Mouse (Mus musculus) forebrain, embryonic 13.5 days (tissue): ENCODE measurements around the gene Arhgap15. TPM values are rescaled to one million over a fixed set of nuclear protein-coding genes. Genes with fewer than 3 reads are reported as not detected.
A peak's percentile ranks its signal among the peaks of the same experiment; 100 is the strongest.

Experiments
- ATAC-seq: fragments of 200-750 bp; cut with Nextera tagmentation; 2 replicates; pipeline ENCODE4 v1.8.0; 2017
- H3K27ac ChIP-seq: fragments of 300-500 bp; sonication (generic); 2 replicates; pipeline ENCODE4 v1.5.1; 2015; ENCODE audit warnings: inconsistent platforms, mild to moderate bottlenecking, moderate library complexity
- H3K27me3 ChIP-seq: fragments of 300-500 bp; sonication (generic); 2 replicates; pipeline ENCODE4 v1.6.1; 2015; ENCODE audit warnings: mild to moderate bottlenecking, inconsistent platforms
- H3K36me3 ChIP-seq: fragments of 300-500 bp; sonication (generic); 2 replicates; pipeline ENCODE4 v1.6.1; 2015; ENCODE audit warnings: mild to moderate bottlenecking, inconsistent platforms; ENCODE audit not compliant: poor library complexity, severe bottlenecking
- H3K4me1 ChIP-seq: fragments of 300-500 bp; sonication (generic); 2 replicates; pipeline ENCODE4 v1.6.1; 2015; ENCODE audit warnings: inconsistent platforms
- H3K4me2 ChIP-seq: fragments of 300-500 bp; sonication (generic); 2 replicates; pipeline ENCODE4 v1.6.1; 2015; ENCODE audit warnings: inconsistent platforms, mild to moderate bottlenecking, moderate library complexity
- H3K4me3 ChIP-seq: fragments of 300-500 bp; sonication (generic); 2 replicates; pipeline ENCODE4 v1.5.1; 2015; ENCODE audit warnings: mild to moderate bottlenecking, inconsistent platforms
- H3K9ac ChIP-seq: fragments of 300-500 bp; sonication (generic); 2 replicates; pipeline ENCODE4 v1.6.1; 2015; ENCODE audit warnings: mild to moderate bottlenecking, inconsistent platforms
- H3K9me3 ChIP-seq: fragments of 300-500 bp; sonication (generic); replicated peaks from 2 replicates; pipeline ENCODE4 v1.6.1; 2016; ENCODE audit warnings: inconsistent platforms
- WGBS: fragments of 180-500 bp; shearing (Covaris S2); methylation state at CpG from one replicate; pipeline ENCODE4 v1.1.7; 2015; 5-methylcytosine and 5-hydroxymethylcytosine counted together
- polyA plus RNA-seq: library from polyadenylated mRNA; unstranded; fragments of >200 nt; fragmentation: Nextera tagmentation; extraction: Ambion mirVana; gene quantifications from 2 replicates; pipeline ENCODE4 v1.2.1, GENCODE M21; 2015

Arhgap15 gene
- polyA plus RNA-seq, 1 experiment from 2014 or later, result 0.68 TPM

- Histone ChIP-seq H3K4me3 (no peak overlapping the region), H3K4me1 (peaks cover 18% of the 10 kb centered on the region), H3K27me3 (no peaks in the 10 kb centered on the region), H3K36me3 (no peaks in the 10 kb centered on the region), H3K9me3 (no peaks in the 10 kb centered on the region), H3K27ac (peak overlapping the region; percentile 49), H3K9ac (no peak overlapping the region), H3K4me2 (0 out of 2 replicates have a peak overlapping the region, but pooled peaks have one; percentile 0)
- WGBS, result 51% methylated on average over 10 of the region's 10 CpGs
- ATAC-seq, result peak; percentile 72
These were observed 592.5 kb downstream of the Arhgap15 start for GRCm38 (mm10) chr2:44341091-44341571.

GRCm38 (mm10) chr2:44344861-44345260 is 596.2 kb downstream of the Arhgap15 start:
- Histone ChIP-seq H3K36me3 (no peaks in the 10 kb centered on the region), H3K4me1 (peaks cover 10% of the 10 kb centered on the region), H3K27me3 (no peaks in the 10 kb centered on the region), H3K4me2 (no peak overlapping the region), H3K9ac (no peak overlapping the region), H3K4me3 (no peak overlapping the region), H3K9me3 (no peaks in the 10 kb centered on the region), H3K27ac (no peak overlapping the region)
- ATAC-seq, result no peak
- WGBS, result 96% methylated on average over 8 of the region's 8 CpGs

- WGBS, result 92% methylated on average over 5 of the region's 5 CpGs
These were observed 596.8 kb downstream of the Arhgap15 start for GRCm38 (mm10) chr2:44345325-44345945.

GRCm38 (mm10) chr2:44346184-44346583 is 597.6 kb downstream of the Arhgap15 start:
- Histone ChIP-seq H3K9me3 (no peaks in the 10 kb centered on the region), H3K4me1 (peaks cover 1% of the 10 kb centered on the region), H3K4me3 (no peak overlapping the region), H3K27me3 (no peaks in the 10 kb centered on the region), H3K36me3 (no peaks in the 10 kb centered on the region), H3K27ac (no peak overlapping the region), H3K9ac (no peak overlapping the region), H3K4me2 (no peak overlapping the region)
- 88% methylated on average over 4 of the region's 4 CpGs for WGBS
- no peak for ATAC-seq

More at GRCm38 (mm10) chr2:44345325-44345945, 596.8 kb downstream of the Arhgap15 start:
- H3K9me3 ChIP-seq, result no peaks in the 10 kb centered on the region
- H3K4me3 ChIP-seq, result no peak overlapping the region
- H3K27me3 ChIP-seq, result no peaks in the 10 kb centered on the region
- no peak overlapping the region for H3K9ac ChIP-seq
- ATAC-seq, result no peak
- no peaks in the 10 kb centered on the region for H3K36me3 ChIP-seq
- no peak overlapping the region for H3K4me2 ChIP-seq
- no peak overlapping the region for H3K27ac ChIP-seq
- H3K4me1 ChIP-seq, result peaks cover 9% of the 10 kb centered on the region

- no peak overlapping the region for H3K4me2 ChIP-seq
- no peak overlapping the region for H3K9ac ChIP-seq
- no peaks in the 10 kb centered on the region for H3K9me3 ChIP-seq
- H3K4me3 ChIP-seq, result no peak overlapping the region
- no peak overlapping the region for H3K27ac ChIP-seq
- no peak for ATAC-seq
- whole genome bisulfite sequencing, result 69% methylated on average over 5 of the region's 5 CpGs
- no peaks in the 10 kb centered on the region for H3K4me1 ChIP-seq
- no peaks in the 10 kb centered on the region for H3K27me3 ChIP-seq
- H3K36me3 ChIP-seq, result no peaks in the 10 kb centered on the region
These were observed 599.2 kb downstream of the Arhgap15 start for GRCm38 (mm10) chr2:44347781-44348180.

- H3K9ac ChIP-seq, result no peak overlapping the region
- no peak overlapping the region for H3K4me3 ChIP-seq
- WGBS, result 29% methylated on average over 2 of the region's 2 CpGs
- no peak overlapping the region for H3K4me2 ChIP-seq
- no peaks in the 10 kb centered on the region for H3K36me3 ChIP-seq
- no peaks in the 10 kb centered on the region for H3K4me1 ChIP-seq
- no peaks in the 10 kb centered on the region for H3K9me3 ChIP-seq
- no peak for ATAC-seq
- no peaks in the 10 kb centered on the region for H3K27me3 ChIP-seq
- H3K27ac ChIP-seq, result no peak overlapping the region
These were observed 600.5 kb downstream of the Arhgap15 start for GRCm38 (mm10) chr2:44349101-44349500.

- no peak overlapping the region for H3K4me2 ChIP-seq
- WGBS, result 79% methylated on average over 7 of the region's 7 CpGs
- H3K9me3 ChIP-seq, result no peaks in the 10 kb centered on the region
- H3K4me3 ChIP-seq, result no peak overlapping the region
- no peaks in the 10 kb centered on the region for H3K36me3 ChIP-seq
- no peak overlapping the region for H3K9ac ChIP-seq
- no peak overlapping the region for H3K27ac ChIP-seq
- H3K27me3 ChIP-seq, result no peaks in the 10 kb centered on the region
- H3K4me1 ChIP-seq, result no peaks in the 10 kb centered on the region
- no peak for ATAC-seq
These were observed 604.3 kb downstream of the Arhgap15 start for GRCm38 (mm10) chr2:44352885-44353284.

- H3K9me3 ChIP-seq, result no peaks in the 10 kb centered on the region
- H3K4me2 ChIP-seq, result no peak overlapping the region
- no peak overlapping the region for H3K27ac ChIP-seq
- H3K4me3 ChIP-seq, result no peak overlapping the region
- no peaks in the 10 kb centered on the region for H3K4me1 ChIP-seq
- WGBS, result 91% methylated on average over 4 of the region's 4 CpGs
- ATAC-seq, result no peak
- H3K9ac ChIP-seq, result no peak overlapping the region
- no peaks in the 10 kb centered on the region for H3K36me3 ChIP-seq
- H3K27me3 ChIP-seq, result no peaks in the 10 kb centered on the region
These were observed 605.0 kb downstream of the Arhgap15 start for GRCm38 (mm10) chr2:44353594-44353993.

GRCm38 (mm10) chr2:44354786-44355185 is 606.2 kb downstream of the Arhgap15 start:
- H3K27me3 ChIP-seq, result no peaks in the 10 kb centered on the region
- H3K36me3 ChIP-seq, result no peaks in the 10 kb centered on the region
- H3K27ac ChIP-seq, result no peak overlapping the region
- no peak for ATAC-seq
- WGBS, result 90% methylated on average over 4 of the region's 4 CpGs
- no peaks in the 10 kb centered on the region for H3K9me3 ChIP-seq
- H3K4me2 ChIP-seq, result no peak overlapping the region
- H3K9ac ChIP-seq, result no peak overlapping the region
- H3K4me1 ChIP-seq, result no peaks in the 10 kb centered on the region
- no peak overlapping the region for H3K4me3 ChIP-seq

GRCm38 (mm10) chr2:44355316-44355715 is 606.7 kb downstream of the Arhgap15 start:
- 78% methylated on average over 11 of the region's 11 CpGs for WGBS
- H3K4me1 ChIP-seq, result no peaks in the 10 kb centered on the region
- H3K9me3 ChIP-seq, result no peaks in the 10 kb centered on the region
- H3K4me2 ChIP-seq, result no peak overlapping the region
- ATAC-seq, result no peak
- no peaks in the 10 kb centered on the region for H3K36me3 ChIP-seq
- H3K4me3 ChIP-seq, result no peak overlapping the region
- no peak overlapping the region for H3K27ac ChIP-seq
- H3K27me3 ChIP-seq, result no peaks in the 10 kb centered on the region
- no peak overlapping the region for H3K9ac ChIP-seq

- 85% methylated on average over 5 of the region's 5 CpGs for WGBS
- ATAC-seq, result no peak
- Histone ChIP-seq H3K4me1 (no peaks in the 10 kb centered on the region), H3K9ac (no peak overlapping the region), H3K27ac (no peak overlapping the region), H3K4me3 (no peak overlapping the region), H3K27me3 (no peaks in the 10 kb centered on the region), H3K36me3 (no peaks in the 10 kb centered on the region), H3K4me2 (no peak overlapping the region), H3K9me3 (no peaks in the 10 kb centered on the region)
These were observed 607.7 kb downstream of the Arhgap15 start for GRCm38 (mm10) chr2:44356248-44356886.

- Histone ChIP-seq H3K36me3 (no peaks in the 10 kb centered on the region), H3K4me1 (no peaks in the 10 kb centered on the region), H3K4me2 (no peak overlapping the region), H3K27me3 (no peaks in the 10 kb centered on the region), H3K9ac (no peak overlapping the region), H3K27ac (no peak overlapping the region), H3K9me3 (no peaks in the 10 kb centered on the region), H3K4me3 (no peak overlapping the region)
- no peak for ATAC-seq
- WGBS, result 97% methylated on average over 6 of the region's 6 CpGs
These were observed 608.2 kb downstream of the Arhgap15 start for GRCm38 (mm10) chr2:44356887-44357251.
